Mouse (Mus musculus) MEL (cell line): ENCODE measurements around the gene Ddn. TPM values are rescaled to one million over a fixed set of nuclear protein-coding genes. Genes with fewer than 3 reads are reported as not detected.

Source experiments
- DNase-seq: peaks from one replicate; pipeline ENCODE4 v3.0.0; 2011; ENCODE audit warnings: low read depth, low spot score
- H3K27ac ChIP-seq: 2 replicates; pipeline ENCODE4 v1.5.1; 2012; ENCODE audit warnings: low read depth, mild to moderate bottlenecking, control low read depth, low read length, moderate library complexity; ENCODE audit not compliant: control insufficient read depth
- H3K27me3 ChIP-seq, 2 experiments: fragments of 150-350 bp in 1 of 2; sonication (generic) in 1 of 2; 2 replicates each; pipeline ENCODE4 v1.6.1; 2012; ENCODE audit warnings: low read length in 2 of 2, mild to moderate bottlenecking in 2 of 2, improper control_type of control experiment in 1 of 2, moderate library complexity in 1 of 2; ENCODE audit not compliant: insufficient read depth in 2 of 2, control insufficient read depth in 1 of 2
- H3K36me3 ChIP-seq, 2 experiments: 2 replicates each; pipeline ENCODE4 v1.6.1; 2012 to 2014; ENCODE audit warnings: low read length in 2 of 2, improper control_type of control experiment in 1 of 2, inconsistent platforms in 1 of 2, mild to moderate bottlenecking in 1 of 2; ENCODE audit not compliant: insufficient read depth in 2 of 2, control insufficient read depth in 1 of 2
- H3K4me1 ChIP-seq, 2 experiments: fragments of 150-350 bp in 1 of 2; sonication (generic) in 1 of 2; 2 replicates each; pipeline ENCODE4 v1.6.1; 2012; ENCODE audit warnings: low read length in 2 of 2, improper control_type of control experiment in 1 of 2, mild to moderate bottlenecking in 1 of 2; ENCODE audit not compliant: insufficient read depth in 2 of 2, control insufficient read depth in 1 of 2
- H3K4me3 ChIP-seq, 2 experiments: fragments of 150-350 bp in 1 of 2; sonication (generic) in 1 of 2; 2 replicates each; pipeline ENCODE4 v1.5.1; 2012; ENCODE audit warnings: low read depth in 2 of 2, low read length in 2 of 2, mild to moderate bottlenecking in 2 of 2, moderate library complexity in 2 of 2, control low read depth in 1 of 2, improper control_type of control experiment in 1 of 2; ENCODE audit not compliant: control insufficient read depth in 1 of 2, insufficient read depth in 1 of 2
- H3K79me2 ChIP-seq: 2 replicates; pipeline ENCODE4 v1.6.1; 2012; ENCODE audit warnings: mild to moderate bottlenecking, low read length, moderate library complexity; ENCODE audit not compliant: control insufficient read depth, poor library complexity, insufficient read depth
- H3K9ac ChIP-seq: 2 replicates; pipeline ENCODE4 v1.6.1; 2012; ENCODE audit warnings: low read depth, mild to moderate bottlenecking, control low read depth, low read length, moderate library complexity; ENCODE audit not compliant: control insufficient read depth, poor library complexity, severe bottlenecking
- H3K9me3 ChIP-seq: fragments of 150-350 bp; sonication (generic); replicated peaks from 2 replicates; pipeline ENCODE4 v1.6.1; 2012; ENCODE audit warnings: mild to moderate bottlenecking, low read length, improper control_type of control experiment, moderate library complexity; ENCODE audit not compliant: insufficient read depth
- BHLHE40 ChIP-seq: IDR thresholded peaks from 2 replicates; pipeline ENCODE4 v1.6.1; 2012; ENCODE audit warnings: low read depth, mild to moderate bottlenecking, inconsistent platforms, low read length, improper control_type of control experiment, borderline replicate concordance
- CTCF ChIP-seq, 3 experiments: IDR thresholded peaks in 2 of 3; conservative IDR thresholded peaks in 1 of 3; 2 replicates each; pipeline ENCODE4 v1.5.1; 2011 to 2012; ENCODE audit warnings: low read length in 3 of 3, low read depth in 2 of 3, mild to moderate bottlenecking in 2 of 3, improper control_type of control experiment in 1 of 3, inconsistent platforms in 1 of 3, mixed read lengths in 1 of 3, moderate library complexity in 1 of 3; ENCODE audit not compliant: control insufficient read depth in 1 of 3, insufficient read depth in 1 of 3, poor library complexity in 1 of 3, severe bottlenecking in 1 of 3
- E2F4 ChIP-seq: IDR thresholded peaks from 2 replicates; pipeline ENCODE4 v1.6.1; 2011; ENCODE audit warnings: low read depth, low read length, improper control_type of control experiment, borderline replicate concordance
- EP300 ChIP-seq, 2 experiments: IDR thresholded peaks; 2 replicates each; pipeline ENCODE4 v1.6.1; 2011; ENCODE audit warnings: improper control_type of control experiment in 2 of 2, low read length in 2 of 2, low read depth in 1 of 2, mild to moderate bottlenecking in 1 of 2
- ETS1 ChIP-seq: IDR thresholded peaks from 2 replicates; pipeline ENCODE4 v1.6.1; 2012; ENCODE audit warnings: low read depth, mild to moderate bottlenecking, inconsistent platforms, low read length, improper control_type of control experiment, moderate library complexity
- GATA1 ChIP-seq: IDR thresholded peaks from 2 replicates; pipeline ENCODE4 v1.6.1; 2011; ENCODE audit warnings: low read depth, low read length, improper control_type of control experiment
- HCFC1 ChIP-seq: IDR thresholded peaks from 2 replicates; pipeline ENCODE4 v1.6.1; 2012; ENCODE audit warnings: low read depth, mild to moderate bottlenecking, inconsistent platforms, low read length, improper control_type of control experiment, moderate library complexity
- JUND ChIP-seq: IDR thresholded peaks from 2 replicates; pipeline ENCODE4 v1.6.1; 2011; ENCODE audit warnings: low read depth, mild to moderate bottlenecking, improper control_type of control experiment, low read length
- MXI1 ChIP-seq: IDR thresholded peaks from 2 replicates; pipeline ENCODE4 v1.6.1; 2011; ENCODE audit warnings: mild to moderate bottlenecking, low read depth, low read length, improper control_type of control experiment
- MYC ChIP-seq: IDR thresholded peaks from 2 replicates; pipeline ENCODE4 v1.6.1; 2011; ENCODE audit warnings: low read depth, mild to moderate bottlenecking, low read length, improper control_type of control experiment, moderate library complexity
- NELFE ChIP-seq: IDR thresholded peaks from 2 replicates; pipeline ENCODE4 v1.6.1; 2011; ENCODE audit warnings: low read depth, low read length, improper control_type of control experiment
- NRF1 ChIP-seq: IDR thresholded peaks from 2 replicates; pipeline ENCODE4 v1.6.1; 2014; ENCODE audit warnings: low read depth, mild to moderate bottlenecking, inconsistent platforms, low read length, improper control_type of control experiment, moderate library complexity; ENCODE audit not compliant: poor library complexity, insufficient read depth, severe bottlenecking
- POLR2AphosphoS2 ChIP-seq: IDR thresholded peaks from 2 replicates; pipeline ENCODE4 v1.6.1; 2011; ENCODE audit warnings: low read length, improper control_type of control experiment
- POLR2AphosphoS5 ChIP-seq: IDR thresholded peaks from 2 replicates; pipeline ENCODE4 v1.6.1; 2012; ENCODE audit warnings: low read depth, borderline replicate concordance, mild to moderate bottlenecking, inconsistent platforms, low read length, moderate library complexity, mixed read lengths
- RAD21 ChIP-seq: IDR thresholded peaks from 2 replicates; pipeline ENCODE4 v1.6.1; 2011; ENCODE audit warnings: mild to moderate bottlenecking, low read depth, low read length, improper control_type of control experiment
- RCOR1 ChIP-seq: IDR thresholded peaks from 2 replicates; pipeline ENCODE4 v1.6.1; 2012; ENCODE audit warnings: low read depth, mild to moderate bottlenecking, inconsistent platforms, low read length, improper control_type of control experiment
- SIN3A ChIP-seq: IDR thresholded peaks from 2 replicates; pipeline ENCODE4 v1.6.1; 2012; ENCODE audit warnings: low read length, improper control_type of control experiment, inconsistent platforms
- SMC3 ChIP-seq: IDR thresholded peaks from 2 replicates; pipeline ENCODE4 v1.6.1; 2011; ENCODE audit warnings: low read depth, low read length, improper control_type of control experiment
- TAL1 ChIP-seq: IDR thresholded peaks from 2 replicates; pipeline ENCODE4 v1.6.1; 2012; ENCODE audit warnings: mild to moderate bottlenecking, inconsistent platforms, low read length, moderate library complexity, mixed read lengths
- TBP ChIP-seq: IDR thresholded peaks from 2 replicates; pipeline ENCODE4 v1.8.0; 2011; ENCODE audit warnings: low read depth, low read length, improper control_type of control experiment
- UBTF ChIP-seq: IDR thresholded peaks from 2 replicates; pipeline ENCODE4 v1.6.1; 2012; ENCODE audit warnings: low read depth, mild to moderate bottlenecking, inconsistent platforms, low read length, improper control_type of control experiment, moderate library complexity, borderline replicate concordance; ENCODE audit not compliant: insufficient read depth
- ZC3H11A ChIP-seq: IDR thresholded peaks from 2 replicates; pipeline ENCODE4 v1.6.1; 2012; ENCODE audit warnings: low read depth, mild to moderate bottlenecking, inconsistent platforms, low read length, improper control_type of control experiment
- ZMIZ1 ChIP-seq: IDR thresholded peaks from 2 replicates; pipeline ENCODE4 v1.6.1; 2012; ENCODE audit warnings: low read depth, mild to moderate bottlenecking, inconsistent platforms, low read length, improper control_type of control experiment, moderate library complexity
- ZNF384 ChIP-seq: IDR thresholded peaks from 2 replicates; pipeline ENCODE4 v1.6.1; 2012; ENCODE audit warnings: low read depth, mild to moderate bottlenecking, inconsistent platforms, low read length, improper control_type of control experiment
- polyA plus RNA-seq, 2 experiments: library from polyadenylated mRNA; stranded (reverse) in 1 of 2; unstranded in 1 of 2; fragments of >175 nt in 1 of 2; fragments of >200 nt in 1 of 2; gene quantifications; 2 replicates each; pipeline versions ENCODE4 v1.2.1 to v1.2.4; 2012; ENCODE audit warnings: low replicate concordance in 2 of 2, low read depth in 1 of 2; ENCODE audit not compliant: insufficient read length in 2 of 2, insufficient read depth in 1 of 2, missing spikeins in 1 of 2
- total RNA-seq: library from RNA; depleted of rRNA; stranded (reverse); fragments of 300-350 nt; gene quantifications from 2 replicates; pipeline ENCODE4 v1.2.3, GENCODE M21; 2012

Ddn gene
- total and polyA plus RNA-seq, 3 experiments: 4.0 to 4.2 TPM; not detected in 1

DNA sequence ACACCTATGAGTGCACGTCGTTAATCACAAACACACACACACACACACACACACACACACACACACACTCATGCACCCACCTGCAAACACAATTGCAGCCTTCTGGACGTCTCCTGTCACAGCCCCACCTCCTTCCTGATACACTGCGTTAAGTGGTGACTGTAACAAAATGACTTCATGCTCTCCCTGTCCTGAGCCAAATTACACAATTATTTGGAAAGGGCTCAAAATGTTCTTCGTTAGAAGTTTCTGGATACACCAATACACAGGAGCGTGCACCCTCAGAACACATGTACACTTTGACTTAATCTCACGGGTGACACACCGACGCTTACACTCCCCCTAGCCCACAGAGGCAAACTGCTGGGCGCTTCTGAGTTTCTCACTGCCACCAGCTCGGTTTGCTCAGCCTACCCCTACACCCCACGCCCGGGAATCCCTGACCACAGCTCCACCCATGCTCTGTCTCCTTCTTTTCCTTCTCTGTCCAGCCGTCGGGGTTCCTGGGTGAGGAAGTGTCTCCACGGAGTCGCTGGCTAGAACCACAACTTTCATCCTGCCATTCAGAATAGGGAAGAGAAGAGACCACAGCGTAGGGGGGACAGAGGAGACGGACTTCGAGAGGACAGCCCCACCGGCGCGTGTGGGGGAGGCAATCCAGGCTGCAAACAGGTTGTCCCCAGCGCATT is 20.2 kb downstream of the Ddn start:
- no peak overlapping the region for H3K27ac ChIP-seq
- H3K79me2 ChIP-seq: no peaks in the 10 kb centered on the region
- no peak overlapping the region for H3K9ac ChIP-seq
- no peak for DNase-seq
- peaks cover 0 to 5% of the 10 kb centered on the region in 2 experiments; a peak in 1 of 4 replicates for H3K4me1 ChIP-seq
- no peaks in the 10 kb centered on the region for H3K27me3 ChIP-seq
- TF ChIP-seq NELFE (no peak), BHLHE40 (no peak), NRF1 (no peak), ZMIZ1 (no peak), RCOR1 (no peak), UBTF (no peak), E2F4 (no peak), ETS1 (no peak), CTCF (IDR thresholded peaks at IDR 0.05 in 2 of 3, conservative IDR thresholded peaks at IDR 0.05 in 1 of 3; ENCODE audit: control insufficient read depth in 1 of 3, insufficient read depth in 1 of 3, low read depth in 2 of 3, low read length in 3 of 3, poor library complexity in 1 of 3, severe bottlenecking in 1 of 3) (no peak)
- H3K9me3 ChIP-seq: no peaks in the 10 kb centered on the region
- no peak overlapping the region for H3K4me3 ChIP-seq
- H3K36me3 ChIP-seq: no peaks in the 10 kb centered on the region

GRCm38 (mm10) chr15:98787930-98788329 is 21.4 kb downstream of the Ddn start:
- Histone ChIP-seq H3K9ac (no peak overlapping the region), H3K79me2 (no peaks in the 10 kb centered on the region), H3K36me3 (no peaks in the 10 kb centered on the region), H3K4me1 (peaks cover 0 to 5% of the 10 kb centered on the region in 2 experiments; a peak in 2 of 4 replicates), H3K9me3 (no peaks in the 10 kb centered on the region), H3K27me3 (no peaks in the 10 kb centered on the region), H3K4me3 (no peak overlapping the region), H3K27ac (no peak overlapping the region)
- TF ChIP-seq RAD21: peak; percentile 50
- TF ChIP-seq E2F4: no peak
- TF ChIP-seq SMC3: peak; percentile 30; the same call in 1 of the 2 replicates
- TF ChIP-seq CTCF (IDR thresholded peaks at IDR 0.05 in 2 of 3, conservative IDR thresholded peaks at IDR 0.05 in 1 of 3; ENCODE audit: control insufficient read depth in 1 of 3, insufficient read depth in 1 of 3, low read depth in 2 of 3, low read length in 3 of 3, poor library complexity in 1 of 3, severe bottlenecking in 1 of 3): peak in 2 of 3 experiments; percentile 44 to 55; a peak in 4 of 6 replicates
- DNase-seq: peak; percentile 20

- Histone ChIP-seq H3K36me3 (no peaks in the 10 kb centered on the region), H3K27ac (no peak overlapping the region), H3K9me3 (no peaks in the 10 kb centered on the region), H3K4me1 (no peaks in the 10 kb centered on the region; a peak in 1 of 4 replicates), H3K27me3 (no peaks in the 10 kb centered on the region), H3K79me2 (no peaks in the 10 kb centered on the region), H3K4me3 (no peak overlapping the region), H3K9ac (no peak overlapping the region)
- peak; percentile 81 for DNase-seq
- TF ChIP-seq POLR2AphosphoS2 (no peak), HCFC1 (no peak), JUND (no peak), MYC (peak; percentile 60; the same call in 1 of the 2 replicates), NELFE (no peak), MXI1 (no peak), TBP (no peak), RAD21 (peak; percentile 41), ZC3H11A (peak; percentile 49; the same call in 1 of the 2 replicates), EP300 (IDR thresholded peaks at IDR 0.05; ENCODE audit: low read depth in 1 of 2, low read length in 2 of 2) (no peak), UBTF (no peak), TAL1 (no peak), POLR2AphosphoS5 (no peak), BHLHE40 (no peak), ZNF384 (peak; percentile 50), SIN3A (no peak), CTCF (IDR thresholded peaks at IDR 0.05 in 2 of 3, conservative IDR thresholded peaks at IDR 0.05 in 1 of 3; ENCODE audit: control insufficient read depth in 1 of 3, insufficient read depth in 1 of 3, low read depth in 2 of 3, low read length in 3 of 3, poor library complexity in 1 of 3, severe bottlenecking in 1 of 3) (peak; percentile 74 to 97 (median 75)), GATA1 (no peak)
These were observed 23.5 kb downstream of the Ddn start for GRCm38 (mm10) chr15:98785744-98786143.
